Mouse (Mus musculus) myocyte (in vitro differentiated cells): Measurements from ENCODE around the gene Zbtb37.

Source experiments
- MYOG ChIP-seq, 3 experiments: IDR thresholded peaks; one replicate each; pipeline ENCODE4 v1.6.1; 2011; ENCODE audit warnings: control low read depth in 2 of 3, low read depth in 2 of 3, mild to moderate bottlenecking in 2 of 3; ENCODE audit not compliant: insufficient read length in 2 of 3, control insufficient read depth in 1 of 3, insufficient read depth in 1 of 3
- POLR2A ChIP-seq: IDR thresholded peaks from one replicate; pipeline ENCODE4 v1.6.1; 2011; ENCODE audit warnings: low read depth, mild to moderate bottlenecking, control low read depth, moderate library complexity; ENCODE audit not compliant: insufficient read length
- POLR2AphosphoS2 ChIP-seq: IDR thresholded peaks from one replicate; pipeline ENCODE4 v1.6.1; 2011; ENCODE audit warnings: low read depth, control low read depth; ENCODE audit not compliant: insufficient read length
- TCF12 ChIP-seq: IDR thresholded peaks from one replicate; pipeline ENCODE4 v1.6.1; 2011; ENCODE audit warnings: mild to moderate bottlenecking, control low read depth; ENCODE audit not compliant: poor library complexity, insufficient read depth, severe bottlenecking

DNA sequence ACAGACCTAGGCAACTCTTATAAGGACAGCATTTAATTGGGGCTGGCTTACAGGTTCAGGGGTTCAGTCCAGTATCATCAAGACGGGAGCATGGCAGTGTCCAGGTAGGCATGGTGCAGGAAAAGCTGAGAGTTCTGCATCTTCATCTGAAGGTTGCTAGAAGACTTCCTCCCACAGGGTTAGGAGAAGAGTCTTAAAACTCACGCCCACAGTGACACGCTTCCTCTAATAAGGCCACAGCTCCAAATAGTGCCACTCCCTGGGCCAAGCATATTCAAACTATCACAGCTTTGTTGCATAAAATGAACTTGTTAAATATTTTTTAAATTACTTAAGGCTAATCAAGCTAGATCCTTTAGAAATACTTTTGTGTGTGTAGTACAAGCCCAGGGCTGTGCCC is 42.6 kb upstream of the Zbtb37 start:
- TF ChIP-seq POLR2A (no peak), MYOG (IDR thresholded peaks at IDR 0.05; ENCODE audit: control insufficient read depth in 1 of 3, insufficient read depth in 1 of 3, insufficient read length in 2 of 3, low read depth in 2 of 3) (no peak), TCF12 (no peak), POLR2AphosphoS2 (no peak)
